Mouse (Mus musculus) stomach, postnatal 0 days (tissue): ENCODE measurements at regions not wholly inside any gene's neighbourhood (a gene's known extent, or its start where the extent isn't known, plus 50 kb on each side); places are given as distances from the start of the nearest gene placed in this dataset.

Experiments
- CTCF ChIP-seq: IDR thresholded peaks from 2 replicates; pipeline ENCODE4 v1.5.1; 2016; ENCODE audit warnings: antibody characterized with exemption, low read depth, mild to moderate bottlenecking, moderate library complexity
- EP300 ChIP-seq: optimal IDR thresholded peaks from 2 replicates; pipeline ENCODE3; 2016; ENCODE audit warnings: antibody characterized with exemption

DNA sequence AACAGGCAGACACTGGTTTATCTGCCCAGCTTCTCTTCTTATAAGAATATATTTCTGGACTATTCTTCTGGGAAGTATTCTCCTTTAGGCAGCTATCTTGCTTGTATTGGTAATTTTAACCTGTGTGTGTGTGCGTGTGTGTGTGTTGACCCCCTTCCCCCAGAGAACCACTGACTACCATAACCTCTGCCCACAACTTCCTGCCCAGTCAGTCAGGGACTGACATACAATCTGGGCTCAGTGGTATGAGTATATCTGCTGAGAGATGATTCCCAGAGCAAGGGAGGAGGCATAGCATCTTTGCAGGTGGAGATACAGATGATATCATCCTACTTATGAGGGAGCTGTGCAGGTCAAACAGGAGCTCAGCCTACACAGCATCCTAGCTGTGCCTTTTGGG lies 65.8 kb downstream of the Odc1 start:
- TF ChIP-seq EP300 (no peak), CTCF (no peak)
